14 mouse cellular contexts compared by ENCODE assay signal in genomic region chr12:111819936-111820335, GRCm38 (mm10). TPM values are rescaled to one million over a fixed set of nuclear protein-coding genes. Genes with fewer than 3 reads are reported as not detected.
A peak's percentile ranks its signal among the peaks of the same experiment; 100 is the strongest.
DNase-seq lines count a peak whose midpoint lies in the region; ATAC-seq lines count a peak whose summit lies in the region.
"Had no signal": no experiment of that assay in that cellular context is flagged by ENCODE, and none has a peak within 500 bp of the region (broad histone marks: within the 10 kb centered on the region; RNA-seq: fewer than 3 reads in every experiment).

No protein-coding gene starts in this region.

- 69% methylated on average over 8 of the region's 8 CpGs for WGBS in intestine, embryonic 15.5 days
- WGBS in embryonic facial prominence, embryonic 10.5 days = 85% methylated on average over 8 of the region's 8 CpGs

- peaks cover 56% of the 10 kb centered on the region for H3K4me1 ChIP-seq in intestine, embryonic 15.5 days (replicated peaks)
- H3K4me1 ChIP-seq in embryonic facial prominence, embryonic 10.5 days = peaks cover 27% of the 10 kb centered on the region

- H3K27me3 ChIP-seq in intestine, embryonic 15.5 days (replicated peaks) = no peaks in the 10 kb centered on the region
- H3K27me3 ChIP-seq in embryonic facial prominence, embryonic 10.5 days (replicated peaks; ENCODE audit: low read depth, poor library complexity, severe bottlenecking) = no peaks in the 10 kb centered on the region
- H3K27me3 ChIP-seq: limb, embryonic 13.5 days had no signal

- no peak overlapping the region; the same call in 1 of the 2 replicates for H3K4me2 ChIP-seq in intestine, embryonic 15.5 days (replicated peaks)
- H3K4me2 ChIP-seq: limb, embryonic 13.5 days had no signal

- intact Hi-C loops in left cerebral cortex, postnatal 36 days (cut with DNase I) = no loop called here

- ATAC-seq in intestine, embryonic 15.5 days = no peak
- no peak for ATAC-seq in granulocyte monocyte progenitor cell, adult 5-6 weeks (replicated peaks; ENCODE audit: poor library complexity, severe bottlenecking)
- ATAC-seq: hindbrain, postnatal 0 days had no signal

- peak; percentile 71 for DNase-seq in adrenal gland, postnatal 10 days
- DNase-seq in adrenal gland, adult 18-20 months (ENCODE audit: low spot score in 2 of 2) = no peak
- DNase-seq in left cerebral cortex, adult 18-20 months (ENCODE audit: low spot score in 2 of 2) = peak; percentile 31 to 57
- DNase-seq in left cerebral cortex, postnatal 36 days (ENCODE audit: low spot score in 2 of 2) = no peak
- DNase-seq in lung, postnatal 10 days = peak; percentile 28
- DNase-seq in embryonic facial prominence, embryonic 10.5 days (ENCODE audit: low spot score) = no peak
- DNase-seq: gastrocnemius, adult 2 months; layer of hippocampus, postnatal 36 days; spleen, adult 18-20 months; thymus, adult 2 months had no signal

- H3K9ac ChIP-seq in intestine, embryonic 15.5 days = no peak overlapping the region

- H3K27ac ChIP-seq in intestine, embryonic 15.5 days = peak overlapping the region; percentile 17; the same call in 1 of the 2 replicates
- H3K27ac ChIP-seq in embryonic facial prominence, embryonic 10.5 days (replicated peaks) = no peak overlapping the region
- H3K27ac ChIP-seq: gastrocnemius, adult 2 months; hindbrain, postnatal 0 days; limb, embryonic 13.5 days had no signal

- no peaks in the 10 kb centered on the region for H3K9me3 ChIP-seq in intestine, embryonic 15.5 days
- H3K9me3 ChIP-seq in embryonic facial prominence, embryonic 10.5 days = no peaks in the 10 kb centered on the region
- H3K9me3 ChIP-seq: limb, embryonic 13.5 days had no signal

- peaks cover 16% of the 10 kb centered on the region for H3K36me3 ChIP-seq in intestine, embryonic 15.5 days
- H3K36me3 ChIP-seq in embryonic facial prominence, embryonic 10.5 days (replicated peaks) = peaks cover 36% of the 10 kb centered on the region

- no peak overlapping the region for H3K4me3 ChIP-seq in intestine, embryonic 15.5 days (replicated peaks)
- no peak overlapping the region for H3K4me3 ChIP-seq in embryonic facial prominence, embryonic 10.5 days
- H3K4me3 ChIP-seq: gastrocnemius, adult 2 months; limb, embryonic 13.5 days had no signal

RNA-seq across cellular contexts. Expression of gene Zfyve21, which starts 6.0 kb away (rescaled TPM):
- 10 to 100 TPM; 80.6 to 96.3 TPM for total RNA-seq in adrenal gland, postnatal 10 days (2021)
- total RNA-seq in adrenal gland, adult 18-20 months (2021) = 100 to 1,000 TPM in 1 of 2 experiments, 10 to 100 TPM in 1; 84.6 to 101 TPM
- total RNA-seq in left cerebral cortex, adult 18-20 months (2021) = 10 to 100 TPM; 20.7 to 21.1 TPM
- 10 to 100 TPM; 22.8 to 23.1 TPM for total RNA-seq in left cerebral cortex, postnatal 36 days (2021)
- polyA plus RNA-seq in intestine, embryonic 15.5 days (2015; fragmentation: Nextera tagmentation; extraction: Ambion mirVana) = 183 and 191 TPM in 2 replicates
- 75.0 TPM in 2 replicates for polyA plus RNA-seq in embryonic facial prominence, embryonic 10.5 days (2016; fragmentation: Nextera tagmentation; extraction: Ambion mirVana)
- total RNA-seq in granulocyte monocyte progenitor cell, adult 5-6 weeks (2014; fragmentation: Nextera tagmentation) = 14.0 and 19.5 TPM in 2 replicates
- 5.3 and 6.2 TPM in 2 replicates for total RNA-seq in granulocyte monocyte progenitor cell, adult 5-6 weeks (2017)

RNA-seq across cellular contexts. Expression of gene Xrcc3, which starts 6.3 kb away (rescaled TPM):
- 10 to 100 TPM; 21.4 to 25.7 TPM for total RNA-seq in adrenal gland, postnatal 10 days (2021)
- 10 to 100 TPM; 13.0 to 13.7 TPM for total RNA-seq in adrenal gland, adult 18-20 months (2021)
- 1 to 10 TPM; 3.6 to 4.9 TPM for total RNA-seq in left cerebral cortex, adult 18-20 months (2021)
- 1 to 10 TPM; 4.6 TPM for total RNA-seq in left cerebral cortex, postnatal 36 days (2021)
- polyA plus RNA-seq in intestine, embryonic 15.5 days (2015; fragmentation: Nextera tagmentation; extraction: Ambion mirVana) = 8.9 and 9.9 TPM in 2 replicates
- 21.7 and 22.2 TPM in 2 replicates for polyA plus RNA-seq in embryonic facial prominence, embryonic 10.5 days (2016; fragmentation: Nextera tagmentation; extraction: Ambion mirVana)
- total RNA-seq in granulocyte monocyte progenitor cell, adult 5-6 weeks (2014; fragmentation: Nextera tagmentation) = 16.7 and 31.1 TPM in 2 replicates
- 6.8 and 8.6 TPM in 2 replicates for total RNA-seq in granulocyte monocyte progenitor cell, adult 5-6 weeks (2017)

Comparison
In these comparisons a context has a peak if more than half of its experiments do, and no peak if none do; other contexts are left out.
1. DNase-seq: peak in adrenal gland, postnatal 10 days (single experiment), left cerebral cortex, adult 18-20 months (2 of 2) and lung, postnatal 10 days (single experiment); none in adrenal gland, adult 18-20 months (0 of 2), left cerebral cortex, postnatal 36 days (0 of 2) and embryonic facial prominence, embryonic 10.5 days (single experiment).